Mouse (Mus musculus) erythroid progenitor cell, adult 5-6 weeks (primary cell): ENCODE measurements around the gene Dhrs7b. TPM values are rescaled to one million over a fixed set of nuclear protein-coding genes. Genes with fewer than 3 reads are reported as not detected.

Experiments used
- ATAC-seq: replicated peaks from 2 replicates; pipeline ENCODE4 v1.8.0; 2016; ENCODE audit warnings: moderate number of reproducible peaks, mild to moderate bottlenecking, moderate TSS enrichment, inconsistent platforms; ENCODE audit not compliant: poor library complexity, low FRiP score, severe bottlenecking
- total RNA-seq, 2 experiments: library from RNA; stranded (forward) in 1 of 2; stranded (reverse) in 1 of 2; fragments of 150-400 nt in 1 of 2; fragments of 186-747, 209-891 nt in 1 of 2; gene quantifications; 2 replicates each; pipeline versions ENCODE4 v1.2.3 to v1.2.4; 2015 to 2017; ENCODE audit warnings: low replicate concordance in 2 of 2

Dhrs7b gene
- total RNA-seq, 2 experiments from 2014 or later, result 2.4 to 14.3 TPM

DNA sequence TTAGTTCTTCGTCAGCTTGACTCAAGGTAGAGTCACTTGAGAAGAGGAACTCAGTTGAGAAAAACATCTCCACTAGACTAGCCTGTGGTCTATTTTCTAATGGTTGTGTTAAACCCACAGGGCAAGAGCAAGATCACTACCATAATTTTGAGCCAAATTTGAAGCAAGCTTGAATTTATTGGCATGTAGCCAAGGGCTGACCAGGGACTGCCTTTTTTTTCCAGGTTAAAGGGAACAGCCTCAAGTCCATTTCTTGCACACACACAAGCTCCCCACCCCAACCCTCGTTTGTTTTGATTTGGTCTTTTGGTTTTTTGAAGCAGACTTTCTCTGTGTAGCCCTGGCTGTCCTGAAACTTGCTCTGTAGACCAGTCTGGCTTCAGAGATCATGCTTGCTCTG lies 59.4 kb downstream of the Dhrs7b start:
- no peak for ATAC-seq

DNA sequence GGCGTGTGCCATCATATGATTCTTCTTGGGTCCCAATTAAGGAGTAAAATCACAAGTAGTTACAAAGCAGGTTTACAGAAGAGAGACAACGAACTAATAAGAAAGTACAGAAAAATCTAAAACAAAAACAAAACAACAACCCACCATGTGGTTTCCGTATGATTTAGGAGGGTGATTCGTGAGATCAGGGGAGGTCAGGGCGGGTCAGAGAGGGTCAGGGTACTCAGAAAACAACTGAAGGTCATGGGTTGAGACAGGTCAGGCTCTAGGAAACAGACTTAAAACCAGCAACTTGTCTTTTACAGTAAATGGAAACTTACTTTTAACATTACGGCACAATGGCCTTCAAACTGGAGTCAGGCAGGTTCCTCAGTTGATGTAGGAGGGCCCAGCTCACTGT lies 59.9 kb downstream of the Dhrs7b start:
- ATAC-seq, result no peak

DNA sequence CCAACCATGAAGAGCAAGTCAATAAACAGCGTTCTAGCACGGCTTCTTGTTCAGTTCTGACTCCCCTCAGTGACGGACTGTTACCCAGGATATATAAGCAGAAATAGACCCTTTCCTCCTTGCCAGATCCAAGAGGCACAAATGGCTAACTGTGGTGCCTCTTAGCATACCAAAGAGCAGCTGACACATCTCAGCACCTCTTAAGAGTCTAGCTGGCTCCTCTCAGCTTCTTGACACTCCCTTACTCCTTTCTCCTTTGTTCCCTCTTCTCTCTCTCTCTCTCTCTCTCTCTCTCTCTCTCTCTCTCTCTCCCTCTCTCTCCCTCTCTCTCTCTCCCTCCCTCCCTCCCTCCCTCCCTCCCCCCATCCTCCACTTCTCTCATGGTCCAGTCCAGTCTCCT lies 60.3 kb downstream of the Dhrs7b start:
- no peak for ATAC-seq

DNA sequence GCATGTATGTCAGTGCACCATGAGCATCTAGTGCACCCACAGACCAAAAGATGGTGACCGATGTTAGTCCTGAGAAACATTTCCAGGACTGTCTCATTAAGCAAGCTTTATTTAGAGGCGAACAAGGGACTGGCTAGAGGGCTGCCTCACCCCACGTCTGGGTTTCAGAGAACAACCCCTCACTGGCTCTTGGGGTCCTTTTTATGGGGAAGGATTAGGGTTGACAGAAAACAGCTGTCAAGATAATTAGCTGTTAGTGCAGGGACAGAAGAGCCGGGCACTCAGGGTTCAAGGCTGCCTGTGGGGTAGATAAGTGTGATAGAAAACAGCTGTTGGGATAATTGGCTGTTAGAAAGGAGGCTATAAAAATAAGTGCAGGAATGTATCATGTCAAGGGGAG lies 65.5 kb downstream of the Dhrs7b start:
- no peak for ATAC-seq

DNA sequence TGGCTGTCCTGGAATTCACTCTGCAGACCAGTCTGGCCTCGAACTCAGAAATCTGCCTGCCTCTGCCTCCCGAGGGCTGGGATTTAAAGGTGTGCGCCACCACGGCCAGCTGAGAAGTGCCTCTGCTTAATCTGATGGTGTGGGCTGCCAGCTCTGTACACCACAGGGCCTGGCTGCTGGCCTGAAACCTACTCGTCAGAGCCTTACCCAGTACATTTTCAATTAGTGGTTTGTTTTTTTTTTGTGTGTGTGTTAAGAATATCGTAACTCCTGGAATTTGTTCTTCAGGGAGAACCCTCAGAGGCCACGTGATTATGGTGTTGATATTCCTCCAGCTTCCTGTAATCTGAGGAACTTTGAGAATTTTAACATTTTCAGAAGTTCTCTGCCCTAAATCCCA lies 71.6 kb downstream of the Dhrs7b start:
- no peak for ATAC-seq

DNA sequence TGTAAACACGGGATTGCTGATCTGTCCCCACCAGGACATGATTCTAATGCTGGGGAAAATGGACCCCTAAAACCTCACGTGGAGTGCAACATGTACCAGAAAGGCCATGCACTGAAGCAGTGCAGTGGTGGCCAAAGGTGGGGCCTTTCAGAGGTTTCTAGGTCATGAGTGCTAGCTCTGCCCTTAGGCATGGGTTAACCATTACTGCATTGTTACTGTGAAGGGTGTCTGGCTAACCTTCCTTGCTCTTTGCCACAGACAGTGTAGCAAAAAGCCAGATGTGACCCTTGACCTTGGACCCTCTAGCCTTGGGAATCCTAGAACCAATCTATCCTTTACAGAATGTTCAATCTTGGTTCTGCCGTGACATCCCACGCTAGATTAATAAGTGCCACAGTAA lies 72.1 kb downstream of the Dhrs7b start:
- no peak for ATAC-seq

DNA sequence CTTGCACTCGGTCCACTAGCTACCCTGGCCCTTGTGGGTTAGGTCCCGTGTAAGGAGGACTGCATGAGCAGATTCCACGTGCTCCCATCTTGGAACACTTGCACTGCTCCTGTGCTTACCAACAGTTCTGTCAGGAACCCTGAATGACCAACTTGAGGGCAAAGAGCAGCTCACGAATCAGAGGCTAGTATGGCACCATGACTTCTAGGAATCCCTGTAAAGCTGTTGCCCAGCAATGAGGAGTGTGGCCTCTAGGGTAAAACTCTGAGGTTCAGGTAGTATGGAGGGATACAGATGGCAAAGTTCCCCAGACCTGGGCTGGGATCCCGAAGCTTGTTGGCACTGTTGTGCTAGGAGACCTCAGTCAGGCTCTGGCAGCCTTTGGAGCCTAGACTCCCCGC lies 73.2 kb downstream of the Dhrs7b start:
- ATAC-seq, result no peak

DNA sequence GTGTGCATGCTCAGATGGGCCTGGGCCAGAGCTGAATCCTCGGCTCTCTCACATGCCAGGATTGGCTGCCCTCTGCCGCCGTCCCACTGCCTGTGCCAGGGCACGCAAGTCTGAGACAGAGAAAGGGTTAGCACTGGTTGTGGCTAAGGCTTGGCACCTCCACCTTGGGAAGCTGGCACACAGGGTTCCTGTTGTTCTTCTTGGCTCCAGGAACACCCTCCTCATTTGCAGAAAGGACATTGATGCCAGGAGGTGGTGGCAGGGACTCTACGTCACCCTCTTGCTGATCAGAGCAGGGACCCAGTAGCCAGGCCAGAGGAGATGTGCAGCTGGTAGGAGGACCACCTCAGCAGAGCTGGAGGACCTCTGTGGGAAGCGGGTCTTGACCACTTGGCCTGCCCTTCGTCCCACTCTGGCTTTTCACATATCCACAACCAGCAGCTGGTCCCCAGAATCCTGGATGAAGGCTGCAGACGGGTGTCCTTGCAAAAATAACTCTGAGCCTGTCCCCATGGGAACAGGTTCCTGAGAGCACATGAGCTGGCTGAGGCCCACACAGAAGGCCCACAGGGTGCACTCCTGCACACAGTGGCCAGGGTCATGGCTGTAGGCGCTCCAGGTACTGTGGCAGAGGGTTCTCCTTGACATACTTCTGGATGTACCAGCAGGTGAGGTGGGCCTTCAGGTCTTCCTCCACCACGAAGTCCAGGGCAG lies 75.1 kb downstream of the Dhrs7b start:
- ATAC-seq, result no peak

DNA sequence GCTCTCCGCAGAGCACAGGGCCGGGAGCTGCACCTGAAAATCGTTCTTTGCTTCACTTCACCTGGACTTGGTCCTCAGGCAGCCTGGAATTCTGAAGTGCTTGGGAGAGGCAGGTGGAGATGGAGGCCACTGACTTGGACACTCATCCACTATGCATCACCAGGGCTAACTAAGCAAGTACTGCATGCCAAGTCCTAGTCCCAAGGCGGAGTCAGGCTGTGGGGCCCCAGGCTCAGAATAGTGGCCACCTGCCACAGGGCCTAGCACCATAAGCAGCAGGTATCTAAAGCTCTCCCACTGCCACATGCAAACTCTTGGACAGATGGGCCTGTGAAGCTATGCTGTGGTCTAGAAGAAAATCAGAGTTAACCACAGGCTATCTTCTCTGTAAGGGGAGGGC lies 76.0 kb downstream of the Dhrs7b start:
- no peak for ATAC-seq

DNA sequence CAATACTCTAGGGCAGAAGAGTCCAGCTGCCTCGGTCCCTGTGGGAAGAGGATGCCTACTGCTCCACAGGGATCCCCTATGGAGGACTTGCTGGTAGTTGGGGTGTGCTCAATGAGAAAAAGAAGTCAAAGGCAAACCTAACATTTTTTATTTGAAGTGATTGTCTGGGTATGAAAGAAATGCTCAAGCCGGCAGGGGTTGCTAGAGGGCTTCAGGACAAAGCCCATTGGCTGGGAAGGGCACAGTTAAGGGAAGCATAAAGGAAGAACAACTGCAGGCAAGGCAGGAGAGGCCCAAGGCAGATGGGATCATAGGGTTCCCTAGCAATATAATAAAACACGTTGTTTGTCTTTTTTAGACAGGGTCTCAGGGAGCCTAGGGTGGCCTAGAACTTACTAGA lies 77.6 kb downstream of the Dhrs7b start:
- no peak for ATAC-seq

DNA sequence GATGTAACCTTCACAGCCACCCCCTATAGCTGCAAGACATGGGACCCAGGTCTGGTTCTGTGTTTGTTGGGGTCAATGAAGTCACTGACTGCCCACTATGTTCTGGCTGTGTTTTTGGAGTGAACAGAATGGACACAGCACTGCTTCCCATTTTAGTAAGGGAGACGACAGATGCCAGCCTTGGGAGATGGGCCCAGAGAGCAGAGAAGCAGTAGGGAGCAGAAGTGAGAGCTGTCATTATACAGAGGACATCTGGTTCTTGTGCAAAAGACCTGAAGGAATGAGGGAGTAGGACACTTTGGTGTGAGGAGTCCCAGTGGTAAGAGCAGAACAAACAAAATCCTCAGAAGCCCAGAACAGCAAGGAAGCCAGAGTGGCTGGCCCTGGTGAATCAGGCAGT lies 79.2 kb downstream of the Dhrs7b start:
- no peak for ATAC-seq

Other genes with a start within 250 kb of the Dhrs7b start
- gene Llgl1, start 130.9 kb upstream of the Dhrs7b start, total RNA-seq (2015; ENCODE audit: low replicate concordance), result 5.4 and 19.1 TPM in 2 replicates
- gene Llgl1, start 130.9 kb upstream of the Dhrs7b start, total RNA-seq (2017; ENCODE audit: low replicate concordance), result 6.9 and 9.2 TPM in 2 replicates
- 39.8 and 50.5 TPM in 2 replicates for gene Flii, start 103.4 kb upstream of the Dhrs7b start, total RNA-seq (2015; ENCODE audit: low replicate concordance)
- gene Flii, start 103.4 kb upstream of the Dhrs7b start, total RNA-seq (2017; ENCODE audit: low replicate concordance), result 28.5 and 31.8 TPM in 2 replicates
- 0.42 TPM in 1 of 2 replicates, not detected in the other for gene Mief2, start 102.2 kb upstream of the Dhrs7b start, total RNA-seq (2015; ENCODE audit: low replicate concordance)
- gene Mief2, start 102.2 kb upstream of the Dhrs7b start, total RNA-seq (2017; ENCODE audit: low replicate concordance), result 0.39 TPM in 1 of 2 replicates, not detected in the other
- 8.4 and 10.8 TPM in 2 replicates for gene Top3a, start 53.3 kb upstream of the Dhrs7b start, total RNA-seq (2015; ENCODE audit: low replicate concordance)
- 8.5 and 15.1 TPM in 2 replicates for gene Top3a, start 53.3 kb upstream of the Dhrs7b start, total RNA-seq (2017; ENCODE audit: low replicate concordance)
- 13.0 and 24.1 TPM in 2 replicates for gene Smcr8, start 53.1 kb upstream of the Dhrs7b start, total RNA-seq (2015; ENCODE audit: low replicate concordance)
- gene Smcr8, start 53.1 kb upstream of the Dhrs7b start, total RNA-seq (2017; ENCODE audit: low replicate concordance), result 12.9 and 13.9 TPM in 2 replicates
- 4.6 TPM in 1 of 2 replicates, not detected in the other for gene Shmt1, start 18.9 kb upstream of the Dhrs7b start, total RNA-seq (2015; ENCODE audit: low replicate concordance)
- gene Shmt1, start 18.9 kb upstream of the Dhrs7b start, total RNA-seq (2017; ENCODE audit: low replicate concordance), result 7.6 and 9.6 TPM in 2 replicates
- 9.2 and 16.2 TPM in 2 replicates for gene Tmem11, start 48.6 kb downstream of the Dhrs7b start, total RNA-seq (2015; ENCODE audit: low replicate concordance)
- gene Tmem11, start 48.6 kb downstream of the Dhrs7b start, total RNA-seq (2017; ENCODE audit: low replicate concordance), result 10.7 and 16.8 TPM in 2 replicates
- 32.1 and 36.0 TPM in 2 replicates for gene Natd1, start 84.1 kb downstream of the Dhrs7b start, total RNA-seq (2015; ENCODE audit: low replicate concordance)
- gene Natd1, start 84.1 kb downstream of the Dhrs7b start, total RNA-seq (2017; ENCODE audit: low replicate concordance), result 17.2 and 29.4 TPM in 2 replicates
- gene Map2k3, start 101.4 kb downstream of the Dhrs7b start, total RNA-seq (2015; ENCODE audit: low replicate concordance), result 105 and 148 TPM in 2 replicates
- 93.2 and 132 TPM in 2 replicates for gene Map2k3, start 101.4 kb downstream of the Dhrs7b start, total RNA-seq (2017; ENCODE audit: low replicate concordance)
- not detected in 2 replicates for gene Kcnj12, start 191.9 kb downstream of the Dhrs7b start, total RNA-seq (2015; ENCODE audit: low replicate concordance)
- gene Kcnj12, start 191.9 kb downstream of the Dhrs7b start, total RNA-seq (2017; ENCODE audit: low replicate concordance), result not detected in 2 replicates